20 mouse cellular contexts compared by ENCODE assay signal in genomic region chr5:118818294-118818693, GRCm38 (mm10).
DNase-seq lines count a peak whose midpoint lies in the region; ATAC-seq and TF ChIP-seq lines count a peak whose summit lies in the region.
"Had no signal": no experiment of that assay in that cellular context is flagged by ENCODE, and none has a peak within 500 bp of the region (broad histone marks: within the 10 kb centered on the region; RNA-seq: fewer than 3 reads in every experiment).

No protein-coding gene starts in this region.

- no peak for ATAC-seq in limb, embryonic 12.5 days (ENCODE audit: insufficient number of reproducible peaks, insufficient read depth, low FRiP score, low TSS enrichment, low read depth)
- ATAC-seq in limb, embryonic 14.5 days (ENCODE audit: low FRiP score, low read depth), result no peak
- ATAC-seq in intestine, embryonic 15.5 days, result no peak
- ATAC-seq: forebrain, embryonic 13.5 days; forebrain, embryonic 15.5 days; forebrain, postnatal 0 days had no signal

- peak overlapping the region; percentile 51 for H3K27ac ChIP-seq in limb, embryonic 10.5 days
- no peak overlapping the region for H3K27ac ChIP-seq in limb, embryonic 12.5 days
- H3K27ac ChIP-seq in limb, embryonic 14.5 days (replicated peaks; ENCODE audit: low read depth, low read length), result no peak overlapping the region
- no peak overlapping the region for H3K27ac ChIP-seq in intestine, embryonic 15.5 days
- H3K27ac ChIP-seq: embryonic facial prominence, embryonic 10.5 days; embryonic facial prominence, embryonic 12.5 days; forebrain, embryonic 13.5 days; forebrain, embryonic 15.5 days had no signal

- H3K9me3 ChIP-seq in limb, embryonic 10.5 days (replicated peaks), result peaks cover 7% of the 10 kb centered on the region
- peaks cover 9% of the 10 kb centered on the region for H3K9me3 ChIP-seq in limb, embryonic 12.5 days
- H3K9me3 ChIP-seq in limb, embryonic 14.5 days (ENCODE audit: control insufficient read depth, low read length), result peaks cover 7% of the 10 kb centered on the region
- H3K9me3 ChIP-seq in intestine, embryonic 15.5 days, result no peaks in the 10 kb centered on the region
- H3K9me3 ChIP-seq: forebrain, embryonic 15.5 days had no signal

- H3K36me3 ChIP-seq in limb, embryonic 10.5 days, result 0 out of 2 replicates have a peak, but pooled peaks cover 6% of the 10 kb centered on the region
- H3K36me3 ChIP-seq in limb, embryonic 12.5 days, result no peaks in the 10 kb centered on the region
- no peaks in the 10 kb centered on the region for H3K36me3 ChIP-seq in limb, embryonic 14.5 days (ENCODE audit: control insufficient read depth, insufficient read depth, low read length)
- no peaks in the 10 kb centered on the region for H3K36me3 ChIP-seq in intestine, embryonic 15.5 days
- H3K36me3 ChIP-seq: embryonic facial prominence, embryonic 10.5 days; embryonic facial prominence, embryonic 12.5 days; forebrain, embryonic 15.5 days had no signal

- H3K4me2 ChIP-seq in limb, embryonic 12.5 days, result peak overlapping the region; percentile 23; the same call in 1 of the 2 replicates
- 0 out of 2 replicates have a peak overlapping the region, but pooled peaks have one; percentile 3 for H3K4me2 ChIP-seq in limb, embryonic 14.5 days (replicated peaks; ENCODE audit: low read depth, low read length, severe bottlenecking)
- no peak overlapping the region for H3K4me2 ChIP-seq in intestine, embryonic 15.5 days (replicated peaks)
- H3K4me2 ChIP-seq: embryonic facial prominence, embryonic 12.5 days; forebrain, embryonic 13.5 days; forebrain, embryonic 15.5 days had no signal

- H3K4me1 ChIP-seq in limb, embryonic 10.5 days, result peaks cover 32% of the 10 kb centered on the region
- H3K4me1 ChIP-seq in limb, embryonic 12.5 days (replicated peaks), result peaks cover 17% of the 10 kb centered on the region
- no peaks in the 10 kb centered on the region for H3K4me1 ChIP-seq in limb, embryonic 14.5 days (ENCODE audit: control insufficient read depth, insufficient read depth, low read length)
- no peaks in the 10 kb centered on the region for H3K4me1 ChIP-seq in intestine, embryonic 15.5 days (replicated peaks)
- H3K4me1 ChIP-seq: embryonic facial prominence, embryonic 12.5 days; forebrain, embryonic 13.5 days; forebrain, embryonic 15.5 days had no signal

- 20% methylated on average over 7 of the region's 7 CpGs for WGBS in limb, embryonic 10.5 days
- WGBS in limb, embryonic 12.5 days, result 5% methylated on average over 7 of the region's 7 CpGs
- WGBS in limb, embryonic 14.5 days, result 6% methylated on average over 7 of the region's 7 CpGs
- 43% methylated on average over 7 of the region's 7 CpGs for WGBS in intestine, embryonic 15.5 days

- H3K27me3 ChIP-seq in limb, embryonic 10.5 days (ENCODE audit: low read depth, poor library complexity, severe bottlenecking), result peaks cover 86% of the 10 kb centered on the region
- H3K27me3 ChIP-seq in limb, embryonic 12.5 days, result peaks cover 76% of the 10 kb centered on the region
- no peaks in the 10 kb centered on the region for H3K27me3 ChIP-seq in limb, embryonic 14.5 days (ENCODE audit: control insufficient read depth, insufficient read depth, low read length)
- H3K27me3 ChIP-seq in intestine, embryonic 15.5 days (replicated peaks), result no peaks in the 10 kb centered on the region
- H3K27me3 ChIP-seq: embryonic facial prominence, embryonic 12.5 days; forebrain, embryonic 13.5 days; forebrain, embryonic 15.5 days had no signal

- H3K4me3 ChIP-seq in limb, embryonic 10.5 days, result 0 out of 2 replicates have a peak overlapping the region, but pooled peaks have one; percentile 2
- no peak overlapping the region for H3K4me3 ChIP-seq in limb, embryonic 12.5 days (replicated peaks)
- no peak overlapping the region for H3K4me3 ChIP-seq in limb, embryonic 14.5 days (replicated peaks; ENCODE audit: low read length)
- no peak overlapping the region for H3K4me3 ChIP-seq in intestine, embryonic 15.5 days (replicated peaks)
- H3K4me3 ChIP-seq: embryonic facial prominence, embryonic 10.5 days; embryonic facial prominence, embryonic 12.5 days; forebrain, embryonic 13.5 days; forebrain, embryonic 15.5 days had no signal

- TF ChIP-seq POLR2A in limb, embryonic 14.5 days (IDR thresholded peaks at IDR 0.05; ENCODE audit: borderline replicate concordance, extremely low read depth, insufficient read depth, insufficient read length), result no peak

- no peak overlapping the region for H3K9ac ChIP-seq in limb, embryonic 12.5 days (replicated peaks)
- H3K9ac ChIP-seq in limb, embryonic 14.5 days (ENCODE audit: low read depth, low read length, severe bottlenecking), result no peak overlapping the region
- no peak overlapping the region for H3K9ac ChIP-seq in intestine, embryonic 15.5 days
- H3K9ac ChIP-seq: embryonic facial prominence, embryonic 12.5 days; forebrain, embryonic 13.5 days; forebrain, embryonic 15.5 days; forebrain, postnatal 0 days had no signal

- DNase-seq in forelimb bud, embryonic 11.5 days (ENCODE audit: low read depth, low spot score), result peak; percentile 79
- DNase-seq in limb, embryonic 10.5 days (ENCODE audit: low spot score), result peak; percentile 55
- DNase-seq in limb, embryonic 14.5 days (ENCODE audit: low spot score), result no peak
- no peak for DNase-seq in adrenal gland, adult 18-20 months (ENCODE audit: low spot score in 2 of 2)
- DNase-seq in right cerebral cortex, adult 18-20 months, result no peak
- no peak for DNase-seq in adrenal gland, postnatal 10 days
- DNase-seq: adrenal gland, postnatal 14 days; adrenal gland, postnatal 36 days; cerebellum, adult 11-12 months; cerebellum, adult 2 months; cerebellum, adult 9-10 months; cerebellum, postnatal 10 days; cerebellum, postnatal 25 days; forebrain, postnatal 0 days had no signal

Comparison
In these comparisons a context has a peak if more than half of its experiments do, and no peak if none do; other contexts are left out.
1. DNase-seq: peak in forelimb bud, embryonic 11.5 days (single experiment) and limb, embryonic 10.5 days (single experiment); none in limb, embryonic 14.5 days (single experiment), adrenal gland, adult 18-20 months (0 of 2), right cerebral cortex, adult 18-20 months (single experiment) and adrenal gland, postnatal 10 days (single experiment).